Mouse (Mus musculus): ENCODE results near the gene Elmo2. TPM values are rescaled to one million over a fixed set of nuclear protein-coding genes. Genes with fewer than 3 reads are reported as not detected.
A peak's percentile ranks its signal among the peaks of the same experiment; 100 is the strongest.

Elmo2 gene
- polyA plus RNA-seq, 2 experiments = 77.7 to 83.0 TPM

GRCm38 (mm10) chr2:165332610-165333210 is 6.4 kb upstream of the Elmo2 start:
- no peaks in the 10 kb centered on the region for H3K9me3 ChIP-seq (ENCODE audit: control insufficient read depth, low read length)
- no peaks in the 10 kb centered on the region for H3K4me1 ChIP-seq (ENCODE audit: control insufficient read depth, insufficient read depth, low read length)
- DNase-seq (ENCODE audit: low spot score) = no peak
- H3K36me3 ChIP-seq (ENCODE audit: control insufficient read depth, insufficient read depth, low read length) = no peaks in the 10 kb centered on the region
- H3K4me3 ChIP-seq (replicated peaks; ENCODE audit: low read length) = no peak overlapping the region
- H3K27ac ChIP-seq (replicated peaks; ENCODE audit: low read depth, low read length) = no peak overlapping the region
- no peak overlapping the region for H3K9ac ChIP-seq (ENCODE audit: low read depth, low read length, severe bottlenecking)
- no peaks in the 10 kb centered on the region for H3K27me3 ChIP-seq (ENCODE audit: control insufficient read depth, insufficient read depth, low read length)
- H3K4me2 ChIP-seq (replicated peaks; ENCODE audit: low read depth, low read length, severe bottlenecking) = no peak overlapping the region
- WGBS = 57% methylated on average over 14 of the region's 14 CpGs
- TF ChIP-seq POLR2A (IDR thresholded peaks at IDR 0.05; ENCODE audit: borderline replicate concordance, extremely low read depth, insufficient read depth, insufficient read length) = no peak
- ATAC-seq (ENCODE audit: low FRiP score, low read depth) = no peak

GRCm38 (mm10) chr2:165329703-165330102 is 3.4 kb upstream of the Elmo2 start:
- Histone ChIP-seq H3K36me3 (ENCODE audit: control insufficient read depth, insufficient read depth, low read length) (no peaks in the 10 kb centered on the region), H3K27me3 (ENCODE audit: control insufficient read depth, insufficient read depth, low read length) (no peaks in the 10 kb centered on the region), H3K4me2 (replicated peaks; ENCODE audit: low read depth, low read length, severe bottlenecking) (no peak overlapping the region), H3K9ac (ENCODE audit: low read depth, low read length, severe bottlenecking) (no peak overlapping the region), H3K4me3 (replicated peaks; ENCODE audit: low read length) (no peak overlapping the region), H3K4me1 (ENCODE audit: control insufficient read depth, insufficient read depth, low read length) (peaks cover 18% of the 10 kb centered on the region), H3K9me3 (ENCODE audit: control insufficient read depth, low read length) (no peaks in the 10 kb centered on the region), H3K27ac (replicated peaks; ENCODE audit: low read depth, low read length) (no peak overlapping the region)
- DNase-seq (ENCODE audit: low spot score) (no peak), ATAC-seq (ENCODE audit: low FRiP score, low read depth) (no peak)
- no peak for TF ChIP-seq POLR2A (IDR thresholded peaks at IDR 0.05; ENCODE audit: borderline replicate concordance, extremely low read depth, insufficient read depth, insufficient read length)
- 44% methylated on average over 3 of the region's 3 CpGs for WGBS

GRCm38 (mm10) chr2:165328746-165329145 is 2.5 kb upstream of the Elmo2 start:
- Histone ChIP-seq H3K4me3 (replicated peaks; ENCODE audit: low read length) (no peak overlapping the region), H3K9ac (ENCODE audit: low read depth, low read length, severe bottlenecking) (no peak overlapping the region), H3K27me3 (ENCODE audit: control insufficient read depth, insufficient read depth, low read length) (no peaks in the 10 kb centered on the region), H3K9me3 (ENCODE audit: control insufficient read depth, low read length) (no peaks in the 10 kb centered on the region), H3K4me1 (ENCODE audit: control insufficient read depth, insufficient read depth, low read length) (peaks cover 22% of the 10 kb centered on the region), H3K36me3 (ENCODE audit: control insufficient read depth, insufficient read depth, low read length) (no peaks in the 10 kb centered on the region), H3K27ac (replicated peaks; ENCODE audit: low read depth, low read length) (no peak overlapping the region), H3K4me2 (replicated peaks; ENCODE audit: low read depth, low read length, severe bottlenecking) (no peak overlapping the region)
- TF ChIP-seq POLR2A (IDR thresholded peaks at IDR 0.05; ENCODE audit: borderline replicate concordance, extremely low read depth, insufficient read depth, insufficient read length) = no peak
- WGBS = 79% methylated on average over 5 of the region's 5 CpGs
- ATAC-seq (ENCODE audit: low FRiP score, low read depth) = no peak
- DNase-seq (ENCODE audit: low spot score) = no peak

GRCm38 (mm10) chr2:165327386-165327785 is 1.1 kb upstream of the Elmo2 start:
- no peak overlapping the region for H3K9ac ChIP-seq (ENCODE audit: low read depth, low read length, severe bottlenecking)
- WGBS = 49% methylated on average over 7 of the region's 7 CpGs
- H3K27me3 ChIP-seq (ENCODE audit: control insufficient read depth, insufficient read depth, low read length) = no peaks in the 10 kb centered on the region
- no peak for TF ChIP-seq POLR2A (IDR thresholded peaks at IDR 0.05; ENCODE audit: borderline replicate concordance, extremely low read depth, insufficient read depth, insufficient read length)
- 0 out of 2 replicates have a peak, but pooled peaks cover 4% of the 10 kb centered on the region for H3K36me3 ChIP-seq (ENCODE audit: control insufficient read depth, insufficient read depth, low read length)
- H3K27ac ChIP-seq (replicated peaks; ENCODE audit: low read depth, low read length) = no peak overlapping the region
- peak overlapping the region; percentile 61; the same call in 1 of the 2 replicates for H3K4me3 ChIP-seq (replicated peaks; ENCODE audit: low read length)
- H3K4me2 ChIP-seq (replicated peaks; ENCODE audit: low read depth, low read length, severe bottlenecking) = peak overlapping the region; percentile 94
- H3K4me1 ChIP-seq (ENCODE audit: control insufficient read depth, insufficient read depth, low read length) = peaks cover 22% of the 10 kb centered on the region
- H3K9me3 ChIP-seq (ENCODE audit: control insufficient read depth, low read length) = no peaks in the 10 kb centered on the region
- no peak for DNase-seq (ENCODE audit: low spot score)
- no peak for ATAC-seq (ENCODE audit: low FRiP score, low read depth)

- peaks cover 22% of the 10 kb centered on the region for H3K4me1 ChIP-seq (ENCODE audit: control insufficient read depth, insufficient read depth, low read length)
- ATAC-seq (ENCODE audit: low FRiP score, low read depth) (peak; percentile 20), DNase-seq (ENCODE audit: low spot score) (no peak)
- no peak for TF ChIP-seq POLR2A (IDR thresholded peaks at IDR 0.05; ENCODE audit: borderline replicate concordance, extremely low read depth, insufficient read depth, insufficient read length)
- H3K4me3 ChIP-seq (replicated peaks; ENCODE audit: low read length) = peak overlapping the region; percentile 61
- peak overlapping the region; percentile 76 for H3K4me2 ChIP-seq (replicated peaks; ENCODE audit: low read depth, low read length, severe bottlenecking)
- no peaks in the 10 kb centered on the region for H3K27me3 ChIP-seq (ENCODE audit: control insufficient read depth, insufficient read depth, low read length)
- H3K9ac ChIP-seq (ENCODE audit: low read depth, low read length, severe bottlenecking) = peak overlapping the region; percentile 81
- no peaks in the 10 kb centered on the region for H3K9me3 ChIP-seq (ENCODE audit: control insufficient read depth, low read length)
- 0 out of 2 replicates have a peak overlapping the region, but pooled peaks have one; percentile 9 for H3K27ac ChIP-seq (replicated peaks; ENCODE audit: low read depth, low read length)
- H3K36me3 ChIP-seq (ENCODE audit: control insufficient read depth, insufficient read depth, low read length) = 0 out of 2 replicates have a peak, but pooled peaks cover 4% of the 10 kb centered on the region
- WGBS = under 1% methylated on average over 30 of the region's 30 CpGs
These were observed 567 bp downstream of the Elmo2 start for GRCm38 (mm10) chr2:165325521-165326303.

Data from limb, embryonic 14.5 days (tissue).